Mouse (Mus musculus) cerebellum, adult 18-20 months (tissue): Measurements from ENCODE around the gene Mad1l1.

Experiments used
- DNase-seq, 2 experiments: peaks; one replicate each; pipeline ENCODE4 v3.0.0; 2021

The Mad1l1 gene

GRCm38 (mm10) chr5:140210417-140211184 is 110.8 kb downstream of the Mad1l1 start:
- DNase-seq = no peak

GRCm38 (mm10) chr5:140208743-140209409 is 112.5 kb downstream of the Mad1l1 start:
- no peak for DNase-seq

- no peak for DNase-seq
Observed at GRCm38 (mm10) chr5:140206726-140207703, 114.3 kb downstream of the Mad1l1 start.

- no peak for DNase-seq
Observed at GRCm38 (mm10) chr5:140205991-140206390, 115.4 kb downstream of the Mad1l1 start.

GRCm38 (mm10) chr5:140204465-140204864 is 116.9 kb downstream of the Mad1l1 start:
- no peak for DNase-seq

- DNase-seq = no peak
Observed at GRCm38 (mm10) chr5:140204037-140204436, 117.3 kb downstream of the Mad1l1 start.

GRCm38 (mm10) chr5:140202451-140202850 is 118.9 kb downstream of the Mad1l1 start:
- DNase-seq = no peak

- DNase-seq = no peak
Observed at GRCm38 (mm10) chr5:140201566-140201965, 119.8 kb downstream of the Mad1l1 start.

- no peak for DNase-seq
Observed at GRCm38 (mm10) chr5:140201109-140201508, 120.2 kb downstream of the Mad1l1 start.

- peak; percentile 75 to 77 for DNase-seq
Observed at GRCm38 (mm10) chr5:140197705-140198104, 123.6 kb downstream of the Mad1l1 start.

- no peak for DNase-seq
Observed at GRCm38 (mm10) chr5:140196446-140196845, 124.9 kb downstream of the Mad1l1 start.

GRCm38 (mm10) chr5:140194173-140194572 is 127.2 kb downstream of the Mad1l1 start:
- no peak for DNase-seq

- DNase-seq = no peak
Observed at GRCm38 (mm10) chr5:140191539-140191938, 129.8 kb downstream of the Mad1l1 start.

- DNase-seq = no peak
Observed at GRCm38 (mm10) chr5:140186351-140186750, 135.0 kb downstream of the Mad1l1 start.

- no peak for DNase-seq
Observed at GRCm38 (mm10) chr5:140185757-140186156, 135.6 kb downstream of the Mad1l1 start.

GRCm38 (mm10) chr5:140183387-140183786 is 138.0 kb downstream of the Mad1l1 start:
- no peak for DNase-seq

GRCm38 (mm10) chr5:140182351-140182750 is 139.0 kb downstream of the Mad1l1 start:
- DNase-seq = no peak

- no peak for DNase-seq
Observed at GRCm38 (mm10) chr5:140180016-140180415, 141.3 kb downstream of the Mad1l1 start.

GRCm38 (mm10) chr5:140178058-140178690 is 143.2 kb downstream of the Mad1l1 start:
- DNase-seq = peak; percentile 53 to 66

GRCm38 (mm10) chr5:140177582-140177981 is 143.8 kb downstream of the Mad1l1 start:
- no peak for DNase-seq

- no peak for DNase-seq
Observed at GRCm38 (mm10) chr5:140176370-140176769, 145.0 kb downstream of the Mad1l1 start.

GRCm38 (mm10) chr5:140174814-140175490 is 146.4 kb downstream of the Mad1l1 start:
- no peak for DNase-seq
